Mouse (Mus musculus) liver, adult 2 months (tissue): ENCODE data around the gene Gm498. TPM values are rescaled to one million over a fixed set of nuclear protein-coding genes. Genes with fewer than 3 reads are reported as not detected.

Experiments used
- DNase-seq: peaks from one replicate; pipeline ENCODE4 v3.0.0-alpha.2; 2011; ENCODE audit warnings: low read depth, low spot score; ENCODE audit errors: extremely low read depth
- H3K27ac ChIP-seq: fragments of 200-500 bp; replicated peaks from 2 replicates; pipeline ENCODE4 v1.5.1; 2012; ENCODE audit warnings: low read depth, mild to moderate bottlenecking, control low read depth, inconsistent platforms, low read length; ENCODE audit not compliant: insufficient read depth
- H3K27me3 ChIP-seq: fragments of 200-500 bp; 2 replicates; pipeline ENCODE4 v1.6.1; 2012; ENCODE audit warnings: mild to moderate bottlenecking, moderate library complexity, low read length, inconsistent platforms; ENCODE audit not compliant: control insufficient read depth, insufficient read depth
- H3K36me3 ChIP-seq: fragments of 200-500 bp; 2 replicates; pipeline ENCODE4 v1.6.1; 2012; ENCODE audit warnings: low read length, inconsistent platforms; ENCODE audit not compliant: control insufficient read depth, insufficient read depth
- H3K4me1 ChIP-seq: fragments of 200-500 bp; 2 replicates; pipeline ENCODE4 v1.6.1; 2011; ENCODE audit warnings: low read length; ENCODE audit not compliant: control insufficient read depth, insufficient read depth
- H3K4me3 ChIP-seq: fragments of 200-500 bp; 2 replicates; pipeline ENCODE4 v1.5.1; 2011; ENCODE audit warnings: low read depth, mild to moderate bottlenecking, control low read depth, low read length, moderate library complexity; ENCODE audit not compliant: insufficient read depth
- H3K79me2 ChIP-seq: fragments of 200-500 bp; 2 replicates; pipeline ENCODE4 v1.6.1; 2012; ENCODE audit warnings: inconsistent platforms, mild to moderate bottlenecking, low read length, moderate library complexity; ENCODE audit not compliant: control insufficient read depth, insufficient read depth
- H3K9ac ChIP-seq: fragments of 200-500 bp; 2 replicates; pipeline ENCODE4 v1.6.1; 2012; ENCODE audit warnings: low read depth, mild to moderate bottlenecking, control low read depth, inconsistent platforms, low read length
- CTCF ChIP-seq: fragments of 200-500 bp; IDR thresholded peaks from 2 replicates; pipeline ENCODE4 v1.5.1; 2011; ENCODE audit warnings: low read depth, low read length, control low read depth
- POLR2A ChIP-seq: fragments of 200-500 bp; IDR thresholded peaks from 2 replicates; pipeline ENCODE4 v1.6.1; 2011; ENCODE audit warnings: low read length, control low read depth; ENCODE audit not compliant: insufficient read depth; ENCODE audit errors: extremely low read depth
- WGBS: fragments of 180-500 bp; shearing (Covaris S2); methylation state at CpG from one replicate; pipeline ENCODE4 v1.1.7; 2018; 5-methylcytosine and 5-hydroxymethylcytosine counted together
- polyA plus RNA-seq: library from polyadenylated mRNA; depleted of rRNA; stranded (reverse); fragments of >200 nt; gene quantifications from 2 replicates; pipeline ENCODE4 v1.2.3, GENCODE M21; 2012
- total RNA-seq: library from RNA; depleted of rRNA; stranded (reverse); fragments of >200 nt; gene quantifications from 2 replicates; pipeline ENCODE4 v1.2.3, GENCODE M21; 2014

Gene Gm498
- total and polyA plus RNA-seq, 2 experiments: not detected

DNA sequence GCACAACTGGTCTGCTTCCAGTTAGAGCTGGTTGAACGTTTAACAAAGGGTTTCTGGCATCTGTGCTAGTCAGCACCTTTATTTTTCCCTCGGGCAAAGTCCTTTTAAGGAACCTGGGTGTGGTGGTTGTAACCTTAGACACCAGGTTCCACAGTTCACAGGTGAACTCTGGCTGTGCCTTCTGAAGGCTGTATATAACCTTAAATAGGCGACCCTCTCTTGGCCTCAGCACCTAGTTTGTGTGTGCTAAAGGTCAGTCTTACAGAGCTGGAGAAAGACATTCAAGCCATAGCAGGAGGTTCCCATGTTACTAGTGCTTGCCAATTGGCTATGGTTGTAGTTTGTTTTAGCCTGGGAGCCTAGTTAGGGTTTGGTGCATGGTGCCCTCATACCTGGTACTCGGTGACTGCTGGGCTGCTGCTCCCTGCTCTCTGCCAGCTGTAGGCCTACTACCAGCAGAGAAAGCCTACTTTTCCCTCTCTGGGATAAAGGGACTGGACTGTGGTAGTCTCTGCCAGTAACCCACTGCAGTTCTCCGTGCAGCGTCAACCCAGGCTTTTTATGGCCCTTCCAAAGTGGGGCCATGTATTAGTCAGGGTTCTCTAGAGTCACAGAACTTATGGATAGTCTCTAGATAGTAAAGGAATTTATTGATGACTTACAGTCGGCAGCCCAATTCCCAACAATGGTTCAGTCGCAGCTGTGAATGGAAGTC, 17.7 kb upstream of the Gm498 start:
- no peak for TF ChIP-seq CTCF
- Histone ChIP-seq H3K4me3 (no peak overlapping the region), H3K27ac (no peak overlapping the region), H3K79me2 (no peaks in the 10 kb centered on the region), H3K27me3 (no peaks in the 10 kb centered on the region), H3K4me1 (peaks cover 4% of the 10 kb centered on the region), H3K9ac (no peak overlapping the region), H3K36me3 (peaks cover 24% of the 10 kb centered on the region)
- peak; percentile 83 for DNase-seq
- 52% methylated on average over 7 of the region's 8 CpGs for WGBS

DNA sequence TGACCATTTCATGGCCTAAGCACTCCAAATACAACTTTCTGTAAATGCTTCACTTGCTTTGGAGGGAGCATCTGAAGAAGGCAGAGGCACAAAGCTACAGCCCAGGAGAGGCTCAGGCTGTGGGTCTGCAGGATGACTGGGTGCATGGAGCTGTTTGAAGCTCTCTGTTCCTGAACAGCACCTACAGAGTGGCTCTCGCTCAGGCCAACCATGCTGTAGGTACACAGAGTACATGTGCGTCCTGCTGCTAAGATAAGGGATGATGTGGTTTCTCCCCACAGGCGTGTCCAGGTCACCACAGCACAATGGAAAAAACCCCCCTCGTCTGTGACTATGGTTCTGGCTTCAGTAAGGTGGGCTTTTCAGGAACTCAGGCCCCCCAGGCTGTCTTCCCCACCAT, 2.2 kb downstream of the Gm498 start:
- no peaks in the 10 kb centered on the region for H3K79me2 ChIP-seq
- TF ChIP-seq CTCF: no peak
- TF ChIP-seq POLR2A: no peak
- H3K36me3 ChIP-seq: no peaks in the 10 kb centered on the region
- DNase-seq: no peak
- no peaks in the 10 kb centered on the region for H3K27me3 ChIP-seq
- H3K4me3 ChIP-seq: no peak overlapping the region
- no peak overlapping the region for H3K27ac ChIP-seq
- H3K9ac ChIP-seq: no peak overlapping the region
- WGBS: 79% methylated on average over 4 of the region's 4 CpGs
- no peaks in the 10 kb centered on the region for H3K4me1 ChIP-seq

DNA sequence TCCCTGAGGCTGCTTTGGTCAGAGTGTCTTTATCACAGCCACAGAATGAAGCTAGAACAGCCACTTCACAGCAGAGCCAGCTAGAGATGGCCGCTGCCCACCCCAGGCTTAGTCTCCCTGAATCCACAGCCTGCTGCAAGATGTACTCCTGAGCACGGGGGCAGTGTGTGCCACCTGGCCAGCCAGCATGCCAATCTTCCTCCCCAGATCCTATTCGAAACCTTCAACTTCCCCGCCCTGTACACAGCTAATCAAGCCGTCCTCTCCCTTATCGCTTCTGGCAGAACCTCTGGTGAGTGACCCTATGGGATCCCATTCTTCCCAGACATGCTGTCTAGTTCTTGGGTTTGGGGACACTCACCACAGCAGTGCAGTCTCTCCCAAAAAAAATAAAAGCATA, 17.1 kb downstream of the Gm498 start:
- no peak overlapping the region for H3K27ac ChIP-seq
- no peak overlapping the region for H3K4me3 ChIP-seq
- TF ChIP-seq POLR2A (no peak), CTCF (no peak)
- no peaks in the 10 kb centered on the region for H3K79me2 ChIP-seq
- DNase-seq: no peak
- no peak overlapping the region for H3K9ac ChIP-seq
- WGBS: 80% methylated on average over 6 of the region's 6 CpGs
- H3K4me1 ChIP-seq: no peaks in the 10 kb centered on the region
- no peaks in the 10 kb centered on the region for H3K36me3 ChIP-seq
- H3K27me3 ChIP-seq: no peaks in the 10 kb centered on the region

DNA sequence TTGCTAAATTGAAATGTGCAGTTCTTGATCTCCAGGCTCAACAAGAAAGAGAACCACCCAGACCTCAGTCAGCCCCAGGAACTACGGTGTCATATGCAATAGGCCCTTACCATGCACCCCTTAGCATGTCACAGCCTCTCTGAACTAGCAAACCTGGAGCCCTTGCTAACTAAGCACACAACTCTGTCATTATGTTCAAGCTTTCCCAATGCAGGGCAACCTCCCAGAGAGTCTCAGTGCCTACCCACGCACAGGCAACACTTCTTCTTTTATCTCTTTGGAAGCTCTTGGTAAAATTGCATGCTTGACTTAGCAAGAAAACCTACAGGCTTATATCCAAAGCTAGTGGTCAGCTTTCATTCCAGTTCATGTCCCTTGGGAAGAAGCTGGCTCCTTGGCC, 24.5 kb downstream of the Gm498 start:
- no peak overlapping the region for H3K4me3 ChIP-seq
- WGBS: 82% methylated on average over 2 of the region's 2 CpGs
- H3K4me1 ChIP-seq: no peaks in the 10 kb centered on the region
- no peak overlapping the region for H3K27ac ChIP-seq
- no peaks in the 10 kb centered on the region for H3K27me3 ChIP-seq
- TF ChIP-seq POLR2A (no peak), CTCF (no peak)
- DNase-seq: no peak
- no peaks in the 10 kb centered on the region for H3K36me3 ChIP-seq
- no peaks in the 10 kb centered on the region for H3K79me2 ChIP-seq
- H3K9ac ChIP-seq: no peak overlapping the region

DNA sequence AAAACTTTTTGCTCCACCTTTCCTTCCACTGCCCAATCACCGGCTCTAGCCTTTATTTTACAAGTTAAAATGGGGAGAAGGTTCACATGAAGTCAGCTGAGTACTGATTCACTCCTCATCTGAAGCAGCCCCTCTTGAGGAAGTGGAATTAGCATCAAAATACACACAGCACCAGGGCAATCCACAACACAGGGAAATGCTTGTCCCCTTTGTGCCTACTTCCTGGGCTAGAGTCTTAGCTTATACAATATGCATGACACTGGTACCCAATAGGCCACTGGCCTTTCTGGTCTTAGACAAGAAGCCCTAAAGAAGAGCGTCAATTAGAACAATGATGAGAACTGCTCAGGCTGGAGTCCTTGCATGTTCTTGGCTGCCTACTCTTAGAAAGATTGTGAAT, 25.7 kb downstream of the Gm498 start:
- H3K27ac ChIP-seq: no peak overlapping the region
- DNase-seq: no peak
- no peaks in the 10 kb centered on the region for H3K36me3 ChIP-seq
- H3K4me3 ChIP-seq: no peak overlapping the region
- no peaks in the 10 kb centered on the region for H3K4me1 ChIP-seq
- WGBS: 73% methylated on average over 2 of the region's 2 CpGs
- TF ChIP-seq POLR2A (no peak), CTCF (no peak)
- no peaks in the 10 kb centered on the region for H3K27me3 ChIP-seq
- no peak overlapping the region for H3K9ac ChIP-seq
- no peaks in the 10 kb centered on the region for H3K79me2 ChIP-seq

DNA sequence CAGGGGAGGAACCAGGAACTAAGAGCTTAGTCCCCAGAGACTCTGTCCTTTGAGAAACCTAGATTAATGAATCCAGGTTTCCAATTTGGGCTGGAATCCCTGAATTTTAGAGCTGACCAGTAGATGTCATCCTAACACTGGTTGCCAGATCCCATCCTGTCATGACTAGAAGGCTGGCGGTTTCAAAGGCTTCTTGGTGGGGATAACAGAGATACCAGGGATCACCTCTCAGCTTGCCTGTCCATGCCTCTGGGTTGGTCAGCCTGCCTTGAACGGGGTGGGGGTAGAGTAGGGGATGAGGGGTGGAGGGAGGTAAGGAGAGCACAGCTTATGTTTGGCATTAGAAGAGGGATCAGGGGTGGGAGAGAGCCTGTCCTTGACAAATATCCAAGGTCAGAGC, 34.0 kb downstream of the Gm498 start:
- H3K4me1 ChIP-seq: no peaks in the 10 kb centered on the region
- H3K79me2 ChIP-seq: no peaks in the 10 kb centered on the region
- DNase-seq: peak; percentile 26
- TF ChIP-seq POLR2A (no peak), CTCF (no peak)
- no peaks in the 10 kb centered on the region for H3K27me3 ChIP-seq
- no peak overlapping the region for H3K9ac ChIP-seq
- no peak overlapping the region for H3K27ac ChIP-seq
- no peaks in the 10 kb centered on the region for H3K36me3 ChIP-seq
- no peak overlapping the region for H3K4me3 ChIP-seq
- WGBS: 28% methylated on average over 2 of the region's 2 CpGs
